Mouse (Mus musculus) frontal cortex, postnatal 25 days (tissue): ENCODE results near the gene Alk.

ENCODE experiments used
- DNase-seq, 2 experiments: peaks; one replicate each; pipeline ENCODE4 v3.0.0; 2022; ENCODE audit warnings: low spot score in 2 of 2

Gene Alk

GRCm38 (mm10) chr17:72265171-72266022 is 339.0 kb downstream of the Alk start:
- no peak for DNase-seq

- DNase-seq = no peak
These were observed 351.0 kb downstream of the Alk start for GRCm38 (mm10) chr17:72253411-72253810.

GRCm38 (mm10) chr17:72251554-72251953 is 352.9 kb downstream of the Alk start:
- no peak for DNase-seq

GRCm38 (mm10) chr17:72250482-72251405 is 353.7 kb downstream of the Alk start:
- DNase-seq = no peak

- peak; percentile 7 to 34 for DNase-seq
These were observed 362.4 kb downstream of the Alk start for GRCm38 (mm10) chr17:72242036-72242435.

- DNase-seq = peak in 1 of 2 experiments; percentile 7
These were observed 367.1 kb downstream of the Alk start for GRCm38 (mm10) chr17:72237315-72237714.

- no peak for DNase-seq
These were observed 373.5 kb downstream of the Alk start for GRCm38 (mm10) chr17:72230891-72231290.

GRCm38 (mm10) chr17:72218816-72219215 is 385.6 kb downstream of the Alk start:
- DNase-seq = no peak

- no peak for DNase-seq
These were observed 406.9 kb downstream of the Alk start for GRCm38 (mm10) chr17:72197576-72197975.

GRCm38 (mm10) chr17:72194976-72195650 is 409.3 kb downstream of the Alk start:
- no peak for DNase-seq

- no peak for DNase-seq
These were observed 413.9 kb downstream of the Alk start for GRCm38 (mm10) chr17:72190536-72190935.

GRCm38 (mm10) chr17:72187026-72187425 is 417.4 kb downstream of the Alk start:
- no peak for DNase-seq

GRCm38 (mm10) chr17:72182414-72182813 is 422.0 kb downstream of the Alk start:
- no peak for DNase-seq

GRCm38 (mm10) chr17:72180200-72180599 is 424.2 kb downstream of the Alk start:
- DNase-seq = no peak

GRCm38 (mm10) chr17:72179722-72180140 is 424.7 kb downstream of the Alk start:
- no peak for DNase-seq

- no peak for DNase-seq
These were observed 430.6 kb downstream of the Alk start for GRCm38 (mm10) chr17:72173778-72174177.

GRCm38 (mm10) chr17:72168152-72168551 is 436.3 kb downstream of the Alk start:
- DNase-seq = no peak

GRCm38 (mm10) chr17:72158857-72159385 is 445.5 kb downstream of the Alk start:
- no peak for DNase-seq

- DNase-seq = no peak
These were observed 446.4 kb downstream of the Alk start for GRCm38 (mm10) chr17:72157830-72158629.

GRCm38 (mm10) chr17:72153038-72153437 is 451.4 kb downstream of the Alk start:
- DNase-seq = no peak
